Mouse (Mus musculus) urinary bladder, postnatal 4 days (tissue): ENCODE results near the gene Prdx2.
A peak's percentile ranks its signal among the peaks of the same experiment; 100 is the strongest.

Experiments used
- DNase-seq, 2 experiments: peaks; one replicate each; pipeline ENCODE4 v3.0.0; 2021 to 2022; ENCODE audit warnings: low spot score in 2 of 2

Gene Prdx2

GRCm38 (mm10) chr8:84947241-84947545, 22.2 kb upstream of the Prdx2 start:
- no peak for DNase-seq

- DNase-seq: no peak
Measured at GRCm38 (mm10) chr8:84949753-84950152, 19.6 kb upstream of the Prdx2 start.

- no peak for DNase-seq
Measured at GRCm38 (mm10) chr8:84952612-84953255, 16.7 kb upstream of the Prdx2 start.

- no peak for DNase-seq
Measured at GRCm38 (mm10) chr8:84956768-84957167, 12.6 kb upstream of the Prdx2 start.

- no peak for DNase-seq
Measured at GRCm38 (mm10) chr8:84959811-84960210, 9.6 kb upstream of the Prdx2 start.

GRCm38 (mm10) chr8:84963952-84964351, 5.4 kb upstream of the Prdx2 start:
- no peak for DNase-seq

- DNase-seq: peak; percentile 90 to 93
Measured at GRCm38 (mm10) chr8:84965731-84966291, 3.6 kb upstream of the Prdx2 start.

- DNase-seq: no peak
Measured at GRCm38 (mm10) chr8:84966603-84967002, 2.8 kb upstream of the Prdx2 start.

- no peak for DNase-seq
Measured at GRCm38 (mm10) chr8:84967532-84968304, 1.7 kb upstream of the Prdx2 start.

- DNase-seq: no peak
Measured at GRCm38 (mm10) chr8:84968650-84969049, 737 bp upstream of the Prdx2 start.

GRCm38 (mm10) chr8:84970135-84970790, 876 bp downstream of the Prdx2 start:
- DNase-seq: no peak

GRCm38 (mm10) chr8:84970913-84971312, 1.5 kb downstream of the Prdx2 start:
- no peak for DNase-seq

GRCm38 (mm10) chr8:84973079-84973478, 3.7 kb downstream of the Prdx2 start:
- no peak for DNase-seq

GRCm38 (mm10) chr8:84973803-84974542, 4.6 kb downstream of the Prdx2 start:
- no peak for DNase-seq

GRCm38 (mm10) chr8:84974543-84975142, 5.3 kb downstream of the Prdx2 start:
- DNase-seq: no peak

- peak; percentile 60 to 76 for DNase-seq
Measured at GRCm38 (mm10) chr8:84975434-84975833, 6.0 kb downstream of the Prdx2 start.

GRCm38 (mm10) chr8:84976031-84976762, 6.8 kb downstream of the Prdx2 start:
- DNase-seq: peak; percentile 92 to 94

GRCm38 (mm10) chr8:84976763-84977434, 7.5 kb downstream of the Prdx2 start:
- no peak for DNase-seq

GRCm38 (mm10) chr8:84977435-84978247, 8.3 kb downstream of the Prdx2 start:
- peak in 1 of 2 experiments; percentile 51 for DNase-seq
